Comparison of ENCODE assay signal across 7 mouse cellular contexts in the genomic region with DNA sequence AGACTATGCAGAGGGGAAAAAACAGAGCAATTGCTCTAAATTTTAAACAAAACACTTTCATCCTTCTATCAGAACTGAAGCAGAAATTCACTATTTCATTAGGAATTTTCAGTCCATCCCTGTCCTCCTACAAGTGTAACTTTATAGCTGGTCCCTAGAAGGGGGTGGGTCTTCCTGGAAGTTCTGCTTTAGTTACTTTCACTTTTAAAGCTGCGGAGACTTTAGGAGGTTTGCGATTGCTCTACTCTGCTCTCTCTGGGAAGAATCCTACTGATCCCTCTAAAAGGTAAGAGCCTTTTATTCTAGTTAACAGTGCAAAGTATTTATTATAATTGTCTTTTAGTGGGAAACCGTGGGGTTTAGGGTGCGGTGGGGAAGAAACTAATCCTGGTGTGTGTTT. TPM values are rescaled to one million over a fixed set of nuclear protein-coding genes. Genes with fewer than 3 reads are reported as not detected.
DNase-seq lines count a peak whose midpoint lies in the region; ATAC-seq and TF ChIP-seq lines count a peak whose summit lies in the region.

A gene (plus strand): TSS at position 167 of the 400 bp plus-strand sequence.

- peaks cover under 1% of the 10 kb centered on the region; the same call in 1 of the 2 replicates for H3K36me3 ChIP-seq in E14TG2a.4 (ENCODE audit: insufficient read depth, low read length)
- H3K36me3 ChIP-seq in heart, embryonic 13.5 days, result peaks cover 8% of the 10 kb centered on the region

- H3K9ac ChIP-seq in heart, embryonic 13.5 days, result peak within 1 kb of the TSS; percentile 85

- H3K4me3 ChIP-seq in E14TG2a.4 (replicated peaks; ENCODE audit: low read length), result peak within 1 kb of the TSS; percentile 66
- peak within 1 kb of the TSS; percentile 72 for H3K4me3 ChIP-seq in heart, embryonic 13.5 days

- H3K27ac ChIP-seq in heart, embryonic 13.5 days (replicated peaks), result peak within 1 kb of the TSS; percentile 84

- no peaks in the 10 kb centered on the region for H3K9me3 ChIP-seq in E14TG2a.4 (ENCODE audit: low read length)
- no peaks in the 10 kb centered on the region for H3K9me3 ChIP-seq in heart, embryonic 13.5 days

- peak within 1 kb of the TSS; percentile 85 for H3K4me2 ChIP-seq in heart, embryonic 13.5 days

- DNase-seq in kidney, postnatal 10 days, result peak; percentile 33
- DNase-seq in right cerebral cortex, postnatal 14 days, result no peak

- no peaks in the 10 kb centered on the region for H3K27me3 ChIP-seq in E14TG2a.4 (ENCODE audit: insufficient read depth, low read length)
- no peaks in the 10 kb centered on the region for H3K27me3 ChIP-seq in heart, embryonic 13.5 days (replicated peaks)

- no peak for TF ChIP-seq CTCF in E14TG2a.4 (conservative IDR thresholded peaks at IDR 0.05; ENCODE audit: low read length)

- 2% methylated on average over 4 of the region's 4 CpGs for WGBS in heart, embryonic 13.5 days

- ATAC-seq in activated CD4-positive, CD25-positive, alpha-beta regulatory T cell, adult 4 months, result peak; percentile 77
- 0 out of 2 replicates have a peak, but pooled peaks have one; percentile 58 for ATAC-seq in erythroblast, adult 5-6 weeks (replicated peaks; ENCODE audit: low FRiP score, poor library complexity, severe bottlenecking)
- no peak for ATAC-seq in heart, embryonic 13.5 days (ENCODE audit: extremely low read depth, insufficient number of reproducible peaks, low FRiP score, low TSS enrichment)
- peak; percentile 85 for ATAC-seq in megakaryocyte-erythroid progenitor cell, adult 5-6 weeks (replicated peaks; ENCODE audit: low FRiP score, low TSS enrichment, poor library complexity, severe bottlenecking)

- H3K4me1 ChIP-seq in E14TG2a.4 (replicated peaks; ENCODE audit: low read depth, low read length), result peaks cover 17% of the 10 kb centered on the region
- H3K4me1 ChIP-seq in heart, embryonic 13.5 days, result peaks cover 13% of the 10 kb centered on the region

RNA-seq across cellular contexts. Expression of the gene that starts here (rescaled TPM):
- polyA plus RNA-seq in activated CD4-positive, CD25-positive, alpha-beta regulatory T cell, adult 4 months (2017; shearing (Covaris generic)), result 10 to 100 TPM; 23.4 to 23.8 TPM
- total RNA-seq in erythroblast, adult 5-6 weeks (2015; ENCODE audit: low replicate concordance), result 24.4 and 37.2 TPM in 2 replicates
- 38.8 and 52.7 TPM in 2 replicates for total RNA-seq in erythroblast, adult 5-6 weeks (2017; ENCODE audit: low replicate concordance)
- 16.3 and 18.8 TPM in 2 replicates for polyA plus RNA-seq in heart, embryonic 13.5 days (2015; fragmentation: Nextera tagmentation; extraction: Ambion mirVana)
- total RNA-seq in megakaryocyte-erythroid progenitor cell, adult 5-6 weeks (2014; fragmentation: Nextera tagmentation), result 12.3 and 16.2 TPM in 2 replicates
- 19.6 and 21.5 TPM in 2 replicates for total RNA-seq in megakaryocyte-erythroid progenitor cell, adult 5-6 weeks (2017)
